Mouse (Mus musculus) ES-Bruce4 (cell line): ENCODE results near the gene Olfr1261. TPM values are rescaled to one million over a fixed set of nuclear protein-coding genes. Genes with fewer than 3 reads are reported as not detected.

Experiments used
- H3K27ac ChIP-seq: 2 replicates; pipeline ENCODE4 v1.5.1; 2012; ENCODE audit warnings: low read length, inconsistent platforms; ENCODE audit not compliant: insufficient read depth
- H3K27me3 ChIP-seq: 2 replicates; pipeline ENCODE4 v1.6.1; 2012; ENCODE audit warnings: mild to moderate bottlenecking, low read length, inconsistent platforms; ENCODE audit not compliant: control insufficient read depth, poor library complexity, insufficient read depth, severe bottlenecking
- H3K36me3 ChIP-seq: 2 replicates; pipeline ENCODE4 v1.6.1; 2012; ENCODE audit warnings: inconsistent platforms, mild to moderate bottlenecking, low read length, moderate library complexity; ENCODE audit not compliant: control insufficient read depth, poor library complexity, insufficient read depth, severe bottlenecking
- H3K4me1 ChIP-seq: one replicate; pipeline ENCODE4 v1.8.1; 2011; ENCODE audit warnings: low read length; ENCODE audit not compliant: control insufficient read depth, insufficient read depth
- H3K4me3 ChIP-seq: 2 replicates; pipeline ENCODE4 v1.5.1; 2011; ENCODE audit warnings: low read depth, mild to moderate bottlenecking, low read length
- H3K9ac ChIP-seq: 2 replicates; pipeline ENCODE4 v1.6.1; 2012; ENCODE audit warnings: low read depth, mild to moderate bottlenecking, inconsistent platforms; ENCODE audit not compliant: poor library complexity, severe bottlenecking
- H3K9me3 ChIP-seq: replicated peaks from 2 replicates; pipeline ENCODE4 v1.6.1; 2012; ENCODE audit warnings: mild to moderate bottlenecking, low read length, inconsistent platforms; ENCODE audit not compliant: control insufficient read depth, poor library complexity, insufficient read depth, severe bottlenecking
- CTCF ChIP-seq: IDR thresholded peaks from one replicate; pipeline ENCODE4 v1.8.1; 2011; ENCODE audit warnings: low read depth, low read length
- EP300 ChIP-seq: IDR thresholded peaks from 2 replicates; pipeline ENCODE4 v1.6.1; 2011; ENCODE audit warnings: low read depth, low read length; ENCODE audit not compliant: insufficient read depth
- POLR2A ChIP-seq: IDR thresholded peaks from one replicate; pipeline ENCODE4 v1.8.1; 2011; ENCODE audit warnings: low read length; ENCODE audit not compliant: insufficient read depth
- polyA plus RNA-seq: library from polyadenylated mRNA; stranded (reverse); fragments of >200 nt; gene quantifications from 2 replicates; pipeline ENCODE4 v1.2.4, GENCODE M21; 2011; ENCODE audit warnings: low read depth; ENCODE audit not compliant: missing spikeins, insufficient read depth, insufficient read length

Olfr1261 gene
- polyA plus RNA-seq: not detected in 2 replicates

- no peak within 1 kb of the TSS for H3K27ac ChIP-seq
- no peak within 1 kb of the TSS for H3K4me3 ChIP-seq
- H3K36me3 ChIP-seq: no peaks in the 10 kb centered on the region
- TF ChIP-seq POLR2A: no peak
- TF ChIP-seq CTCF: no peak
- no peak for TF ChIP-seq EP300
- no peaks in the 10 kb centered on the region for H3K27me3 ChIP-seq
- no peaks in the 10 kb centered on the region for H3K4me1 ChIP-seq
- H3K9me3 ChIP-seq: no peaks in the 10 kb centered on the region
- no peak within 1 kb of the TSS for H3K9ac ChIP-seq
These were observed at the start of gene Olfr1261 for GRCm38 (mm10) chr2:89990921-89991320. Gene Olfr1261, plus strand, starts transcription at chr2:89991221.

- Histone ChIP-seq H3K27me3 (no peaks in the 10 kb centered on the region), H3K4me3 (no peak within 1 kb of the TSS), H3K4me1 (no peaks in the 10 kb centered on the region), H3K36me3 (no peaks in the 10 kb centered on the region), H3K9me3 (no peaks in the 10 kb centered on the region), H3K9ac (no peak within 1 kb of the TSS), H3K27ac (no peak within 1 kb of the TSS)
- TF ChIP-seq EP300 (no peak), POLR2A (no peak), CTCF (no peak)
These were observed 42.5 kb upstream of the Olfr1261 start, which contains the start of gene Olfr1259 for GRCm38 (mm10) chr2:89948564-89948963. Gene Olfr1259, minus strand, starts transcription at chr2:89948664.

- Histone ChIP-seq H3K9ac (no peak within 1 kb of the TSS), H3K36me3 (no peaks in the 10 kb centered on the region), H3K4me3 (no peak within 1 kb of the TSS), H3K27ac (no peak within 1 kb of the TSS), H3K9me3 (no peaks in the 10 kb centered on the region), H3K4me1 (no peaks in the 10 kb centered on the region), H3K27me3 (no peaks in the 10 kb centered on the region)
- TF ChIP-seq EP300: no peak
- TF ChIP-seq POLR2A: no peak
- no peak for TF ChIP-seq CTCF
These were observed 16.8 kb upstream of the Olfr1261 start, which contains the start of gene Olfr1260 for GRCm38 (mm10) chr2:89974184-89974583. Gene Olfr1260, plus strand, starts transcription at chr2:89974340.

DNA sequence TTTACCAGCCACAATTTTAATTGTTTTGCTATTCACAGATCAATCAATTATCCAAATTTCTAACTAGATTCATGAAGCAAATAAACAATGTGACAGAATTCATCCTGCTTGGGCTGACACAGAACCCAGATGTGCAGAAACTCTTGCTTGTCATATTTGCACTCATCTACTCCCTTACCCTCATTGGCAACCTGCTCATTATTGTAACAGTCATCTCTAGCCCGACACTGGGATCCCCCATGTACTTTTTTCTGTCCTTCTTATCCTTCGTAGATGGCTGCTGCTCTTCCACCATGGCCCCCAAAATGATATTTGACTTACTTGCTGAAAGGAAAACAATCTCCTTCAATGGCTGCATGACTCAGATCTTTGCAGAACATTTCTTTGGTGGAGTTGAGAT lies 13.3 kb upstream of the Olfr1261 start:
- no peak for TF ChIP-seq POLR2A
- TF ChIP-seq EP300: no peak
- no peak for TF ChIP-seq CTCF
- Histone ChIP-seq H3K4me1 (no peaks in the 10 kb centered on the region), H3K27me3 (no peaks in the 10 kb centered on the region), H3K4me3 (no peak overlapping the region), H3K36me3 (no peaks in the 10 kb centered on the region), H3K27ac (no peak overlapping the region), H3K9ac (no peak overlapping the region), H3K9me3 (no peaks in the 10 kb centered on the region)

DNA sequence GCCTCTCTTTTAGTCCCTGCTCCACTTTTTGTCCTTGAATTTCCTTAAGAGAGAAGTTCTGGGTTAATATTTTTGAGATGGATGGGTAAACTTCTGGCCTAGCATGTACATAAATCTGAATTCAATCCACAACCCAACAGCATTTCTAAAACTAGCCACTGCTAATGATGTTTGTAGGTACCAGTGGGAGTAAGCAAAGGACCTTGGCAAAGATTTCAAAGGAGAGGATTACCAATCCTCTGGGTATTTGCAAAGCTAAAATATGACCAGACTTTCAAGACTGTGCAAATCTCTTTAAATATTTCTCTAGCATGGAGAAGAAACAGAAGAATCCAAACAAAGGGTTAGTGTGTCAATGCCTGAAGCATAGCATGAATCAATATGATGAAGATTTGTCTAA lies 8.8 kb downstream of the Olfr1261 start, which contains the start of gene Olfr1262:
Gene Olfr1262 (plus strand): TSS at position 301 of the 400 bp plus-strand sequence.
- Histone ChIP-seq H3K4me3 (no peak within 1 kb of the TSS), H3K27me3 (no peaks in the 10 kb centered on the region), H3K9ac (no peak within 1 kb of the TSS), H3K4me1 (no peaks in the 10 kb centered on the region), H3K9me3 (no peaks in the 10 kb centered on the region), H3K27ac (no peak within 1 kb of the TSS), H3K36me3 (no peaks in the 10 kb centered on the region)
- TF ChIP-seq EP300: no peak
- no peak for TF ChIP-seq CTCF
- no peak for TF ChIP-seq POLR2A

DNA sequence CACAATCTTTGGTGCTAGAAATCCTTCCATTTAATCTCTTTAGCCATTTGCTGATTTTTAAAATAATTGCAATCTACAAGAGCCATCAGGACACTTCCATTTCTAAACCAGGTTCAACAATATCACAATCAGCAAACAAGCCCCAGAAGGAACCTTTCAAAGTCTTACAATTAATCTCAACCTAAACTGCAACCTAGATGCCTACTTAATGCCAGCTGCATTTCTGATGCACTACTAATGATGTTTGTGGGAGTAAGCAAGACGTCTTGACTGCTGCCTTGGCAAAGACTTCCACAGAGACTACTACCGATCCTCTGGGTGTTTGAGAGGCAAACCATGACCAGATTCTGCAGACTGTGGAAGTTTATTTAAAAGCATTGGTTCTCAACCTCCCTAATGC lies 20.8 kb downstream of the Olfr1261 start, which contains the start of gene Olfr1263:
Gene Olfr1263 (plus strand): TSS at position 301 of the 400 bp plus-strand sequence.
- no peaks in the 10 kb centered on the region for H3K27me3 ChIP-seq

More for the DNA sequence above, 20.8 kb downstream of the Olfr1261 start, which contains the start of gene Olfr1263:
- TF ChIP-seq CTCF (no peak), POLR2A (no peak), EP300 (no peak)
- no peak within 1 kb of the TSS for H3K4me3 ChIP-seq
- no peak within 1 kb of the TSS for H3K9ac ChIP-seq
- no peak within 1 kb of the TSS for H3K27ac ChIP-seq
- H3K36me3 ChIP-seq: no peaks in the 10 kb centered on the region
- H3K4me1 ChIP-seq: no peaks in the 10 kb centered on the region
- no peaks in the 10 kb centered on the region for H3K9me3 ChIP-seq
